Mouse (Mus musculus): ENCODE measurements around the gene Macrod2. TPM values are rescaled to one million over a fixed set of nuclear protein-coding genes. Genes with fewer than 3 reads are reported as not detected.

The Macrod2 gene
- total RNA-seq, 2 experiments from 2014 or later = 53.5 to 56.4 TPM

DNA sequence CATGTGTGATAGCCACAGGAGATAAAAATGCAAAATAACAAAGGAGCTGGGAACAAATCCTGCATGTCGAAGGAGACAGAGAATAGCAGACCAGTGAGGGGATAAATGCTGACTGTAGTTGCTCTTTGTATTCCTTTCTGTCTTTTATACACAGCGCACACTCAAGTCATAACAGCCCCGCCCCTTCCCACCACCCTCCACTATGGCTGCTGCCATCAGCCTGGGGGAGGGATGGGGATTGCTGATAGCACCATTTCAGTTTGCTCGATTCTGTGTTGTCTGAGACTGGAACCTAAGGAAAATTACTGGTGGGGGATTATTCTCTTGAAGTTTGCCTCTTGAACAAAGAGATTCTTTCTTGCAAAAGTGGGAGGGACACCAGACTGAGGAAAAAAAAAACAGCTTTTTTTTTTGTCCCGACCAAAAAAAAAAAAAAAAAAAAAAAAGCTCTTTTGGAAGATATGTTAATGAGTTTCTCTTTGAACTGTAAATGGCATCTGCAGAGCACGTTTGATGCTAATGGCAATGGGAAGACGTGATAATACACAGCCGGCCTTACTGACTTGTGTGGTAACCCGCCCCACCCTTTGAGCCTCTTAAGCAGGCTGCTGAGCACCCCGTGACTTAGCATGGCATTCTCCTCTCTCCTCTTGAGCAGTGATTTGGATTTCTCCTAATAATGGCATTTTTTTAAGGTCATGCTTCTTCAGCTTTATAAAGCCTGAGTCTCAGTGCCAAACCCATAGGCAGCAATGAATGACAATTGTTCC lies 1768.6 kb downstream of the Macrod2 start:
- Histone ChIP-seq H3K27ac (no peak overlapping the region), H3K4me3 (no peak overlapping the region)
- intact Hi-C loops (cut with DNase I) = loop anchor here (10.0 kb wide), 1 partner anchor 1499 kb away; no protein-coding TSS in a partner anchor
- TF ChIP-seq CTCF (IDR thresholded peaks at IDR 0.05) = no peak
- DNase-seq (ENCODE audit: extremely low spot score in 1 of 2, low spot score in 2 of 2) = no peak

DNA sequence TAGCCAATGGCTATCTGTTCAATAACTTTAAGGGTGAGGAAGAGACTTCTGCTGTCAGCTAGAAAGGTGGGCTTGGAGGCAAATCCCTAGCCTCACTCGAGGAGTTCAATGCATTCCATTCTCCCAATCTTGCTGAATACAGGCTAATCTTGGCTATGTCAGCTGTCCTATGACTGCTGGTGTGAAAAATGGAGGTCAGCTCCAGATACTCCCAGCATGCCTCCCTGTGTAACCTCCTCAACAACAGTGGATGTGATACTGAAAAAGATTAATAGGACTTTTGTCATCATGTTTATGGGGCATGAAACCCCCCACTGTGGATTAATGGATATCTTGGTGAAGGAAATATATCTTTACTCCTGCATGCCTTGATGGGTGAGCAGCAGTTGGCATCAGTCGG lies 1774.5 kb downstream of the Macrod2 start:
- no peak for TF ChIP-seq CTCF (IDR thresholded peaks at IDR 0.05)
- intact Hi-C loops (cut with DNase I) = loop anchor here (10.0 kb wide), 1 partner anchor 1505 kb away; no protein-coding TSS in a partner anchor
- DNase-seq (ENCODE audit: extremely low spot score in 1 of 2, low spot score in 2 of 2) = no peak
- Histone ChIP-seq H3K27ac (no peak overlapping the region), H3K4me3 (no peak overlapping the region)

DNA sequence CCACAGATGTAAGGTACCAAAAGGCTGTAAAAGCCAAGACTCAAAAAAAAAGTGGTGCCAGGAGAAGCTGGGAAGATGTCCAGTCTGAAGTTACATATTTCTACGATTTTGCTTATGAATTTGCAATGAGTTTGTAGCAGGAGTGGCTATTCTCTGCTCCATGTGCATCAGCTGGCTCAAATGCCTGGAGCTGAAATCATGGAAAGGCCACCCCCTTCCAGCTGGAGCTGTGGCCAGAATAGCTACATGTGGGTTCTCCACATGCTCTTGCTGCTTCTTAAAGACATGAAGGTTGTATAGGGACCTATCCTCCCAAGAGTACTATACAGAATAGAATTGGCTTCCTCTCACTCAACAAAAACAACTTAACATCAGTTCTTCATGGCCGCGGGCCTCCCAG lies 1777.6 kb downstream of the Macrod2 start:
- no peak for TF ChIP-seq CTCF (IDR thresholded peaks at IDR 0.05)
- peak in 1 of 2 experiments; percentile 45 for DNase-seq (ENCODE audit: extremely low spot score in 1 of 2, low spot score in 2 of 2)
- H3K4me3 ChIP-seq = no peak overlapping the region
- peak overlapping the region; percentile 24; the same call in 1 of the 2 replicates for H3K27ac ChIP-seq
- intact Hi-C loops (cut with DNase I) = no loop called here

DNA sequence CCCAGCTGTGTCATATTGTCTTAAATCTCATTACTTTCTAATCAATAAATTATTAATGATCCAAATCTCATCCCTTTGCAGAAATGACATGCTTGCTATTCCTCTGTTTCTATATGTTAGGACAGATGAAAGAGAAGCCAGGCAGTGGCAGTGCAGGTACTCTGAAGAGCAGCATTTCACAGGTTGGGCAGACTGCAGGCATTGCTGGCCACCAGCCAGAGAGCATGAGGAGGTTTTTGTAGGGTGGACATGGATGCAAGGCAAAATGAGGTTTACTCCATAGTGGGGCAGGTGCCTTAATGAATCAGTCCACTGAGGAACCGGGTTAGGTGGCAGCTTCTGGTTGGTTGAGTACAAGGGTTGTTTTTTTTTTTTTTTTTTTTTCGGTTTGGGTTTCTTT lies 1778.9 kb downstream of the Macrod2 start:
- intact Hi-C loops (cut with DNase I) = no loop called here
- no peak overlapping the region for H3K27ac ChIP-seq
- TF ChIP-seq CTCF (IDR thresholded peaks at IDR 0.05) = no peak

DNA sequence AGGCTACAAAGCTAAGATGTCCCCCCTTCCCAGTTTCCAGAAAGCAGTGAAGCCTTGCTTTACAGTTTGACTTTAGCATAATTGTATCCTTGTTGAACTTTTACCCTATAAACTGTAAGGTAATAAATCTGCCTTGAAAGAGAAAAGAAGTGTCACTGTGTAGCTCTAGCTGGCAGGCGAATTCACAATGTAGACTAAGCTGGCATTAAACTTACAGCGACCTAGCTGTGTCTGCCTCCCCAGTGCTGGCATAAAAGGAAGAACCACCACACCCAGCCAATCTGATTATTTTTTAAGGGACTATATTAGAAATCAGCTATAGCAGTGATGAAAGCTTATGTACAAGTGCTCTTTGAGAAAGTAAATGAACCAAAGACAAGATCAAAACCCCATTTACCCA lies 1791.8 kb downstream of the Macrod2 start:
- intact Hi-C loops (cut with DNase I) = no loop called here
- no peak for TF ChIP-seq CTCF (IDR thresholded peaks at IDR 0.05)
- H3K27ac ChIP-seq = no peak overlapping the region
- no peak for DNase-seq (ENCODE audit: extremely low spot score in 1 of 2, low spot score in 2 of 2)
- no peak overlapping the region for H3K4me3 ChIP-seq

More for the DNA sequence above, 1778.9 kb downstream of the Macrod2 start:
- no peak for DNase-seq (ENCODE audit: extremely low spot score in 1 of 2, low spot score in 2 of 2)
- H3K4me3 ChIP-seq = no peak overlapping the region

DNA sequence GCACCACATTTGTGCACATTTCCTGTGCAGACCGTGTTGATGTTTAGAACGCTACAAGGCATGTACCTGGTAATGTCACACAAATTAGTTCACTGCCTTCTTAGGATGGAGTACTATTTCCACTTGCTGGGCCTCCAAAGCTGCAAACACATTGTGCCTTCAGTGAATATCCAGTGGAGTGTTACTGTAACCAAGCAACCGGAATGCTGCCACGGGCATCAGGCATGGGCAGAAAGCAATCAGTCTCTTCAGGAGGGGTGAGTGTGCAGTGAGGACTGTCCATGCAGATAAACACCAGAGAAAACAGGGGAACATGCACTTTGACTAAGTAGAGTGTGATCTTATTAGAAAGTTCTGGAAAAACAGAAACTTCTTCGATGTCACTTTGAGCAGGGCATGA lies 1792.3 kb downstream of the Macrod2 start:
- TF ChIP-seq CTCF (IDR thresholded peaks at IDR 0.05) = no peak
- Histone ChIP-seq H3K4me3 (no peak overlapping the region), H3K27ac (no peak overlapping the region)
- DNase-seq (ENCODE audit: extremely low spot score in 1 of 2, low spot score in 2 of 2) = no peak
- intact Hi-C loops (cut with DNase I) = no loop called here

DNA sequence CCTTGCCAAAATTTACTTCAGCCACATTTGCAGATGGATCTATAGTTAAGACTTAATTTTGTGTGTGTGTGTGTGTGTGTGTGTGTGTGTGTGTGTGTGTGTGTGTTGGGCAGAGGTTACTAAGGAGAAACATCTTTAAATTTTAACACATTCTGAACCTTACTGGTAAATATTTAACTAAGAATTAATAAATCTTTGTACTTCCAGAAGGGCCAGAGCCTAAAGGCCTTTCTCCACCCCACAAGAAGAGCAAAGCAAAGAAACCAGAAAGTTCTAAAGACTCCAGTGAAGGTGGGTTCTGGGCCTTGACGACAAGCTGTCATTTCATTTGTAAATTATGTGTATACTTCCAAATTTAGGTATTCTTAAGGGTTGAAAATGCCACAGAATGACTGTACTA lies 1822.3 kb downstream of the Macrod2 start:
- DNase-seq (ENCODE audit: extremely low spot score in 1 of 2, low spot score in 2 of 2) = no peak

DNA sequence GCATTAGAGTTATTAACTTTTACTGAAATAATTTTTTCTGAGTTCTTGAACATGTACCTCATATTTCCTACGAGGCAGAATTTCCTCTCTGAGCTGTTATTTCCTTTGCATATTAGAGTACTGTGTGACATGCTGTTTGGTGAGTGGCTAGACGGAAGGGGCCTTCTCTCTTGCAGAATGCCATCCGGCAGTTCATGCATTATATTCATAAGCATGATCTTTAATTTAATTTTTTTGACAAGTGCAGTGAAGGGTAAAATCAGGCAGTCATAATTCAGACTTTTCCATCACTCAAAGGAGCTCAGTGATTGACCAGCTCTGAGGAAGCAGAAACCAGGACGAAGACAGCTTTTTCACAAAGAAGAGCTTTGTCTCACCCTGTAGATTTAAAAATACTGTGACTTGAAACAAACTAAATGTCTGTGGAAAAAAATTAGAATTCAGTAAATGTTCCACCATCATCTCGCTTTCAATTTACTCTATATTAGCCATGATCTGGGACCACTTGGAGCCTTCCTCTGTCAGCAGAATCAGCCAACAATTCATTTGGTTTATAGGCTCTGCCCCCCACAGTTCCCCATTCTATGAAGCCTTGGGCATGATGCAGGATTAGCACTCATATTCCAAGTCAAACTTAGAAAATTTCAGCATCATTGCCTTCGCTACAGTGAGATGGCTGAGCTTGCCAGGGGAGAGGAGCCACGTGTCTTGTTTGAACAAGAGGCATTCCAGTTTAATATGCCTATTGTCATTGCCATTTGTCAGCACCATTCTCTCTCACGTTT lies 1827.2 kb downstream of the Macrod2 start:
- intact Hi-C loops (cut with DNase I) = no loop called here
- no peak for TF ChIP-seq CTCF (IDR thresholded peaks at IDR 0.05)
- no peak overlapping the region for H3K27ac ChIP-seq
- no peak overlapping the region for H3K4me3 ChIP-seq
- DNase-seq (ENCODE audit: extremely low spot score in 1 of 2, low spot score in 2 of 2) = no peak

More for the DNA sequence above, 1822.3 kb downstream of the Macrod2 start:
- H3K4me3 ChIP-seq = no peak overlapping the region
- H3K27ac ChIP-seq = no peak overlapping the region
- intact Hi-C loops (cut with DNase I) = no loop called here
- no peak for TF ChIP-seq CTCF (IDR thresholded peaks at IDR 0.05)

DNA sequence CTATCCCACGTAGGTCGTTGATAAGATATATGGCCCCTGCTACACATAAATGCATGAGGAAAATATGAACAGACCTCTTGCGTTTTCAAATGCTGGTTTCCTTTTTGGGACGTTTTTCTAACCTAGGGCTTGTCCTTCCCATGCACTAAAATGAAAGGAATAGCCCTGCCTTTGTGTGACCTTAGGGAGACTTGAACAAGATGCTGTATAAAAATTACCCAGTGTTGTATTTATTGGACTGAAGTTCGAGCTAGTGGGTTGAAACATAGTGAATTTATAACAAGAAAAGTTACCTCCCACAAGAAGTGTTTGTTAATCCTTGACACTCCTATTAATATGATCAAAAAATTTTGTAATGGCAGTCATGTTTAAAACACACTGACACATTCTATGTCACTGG lies 1827.8 kb downstream of the Macrod2 start:
- TF ChIP-seq CTCF (IDR thresholded peaks at IDR 0.05) = no peak
- no peak overlapping the region for H3K27ac ChIP-seq
- no peak for DNase-seq (ENCODE audit: extremely low spot score in 1 of 2, low spot score in 2 of 2)
- intact Hi-C loops (cut with DNase I) = no loop called here
- H3K4me3 ChIP-seq = no peak overlapping the region

DNA sequence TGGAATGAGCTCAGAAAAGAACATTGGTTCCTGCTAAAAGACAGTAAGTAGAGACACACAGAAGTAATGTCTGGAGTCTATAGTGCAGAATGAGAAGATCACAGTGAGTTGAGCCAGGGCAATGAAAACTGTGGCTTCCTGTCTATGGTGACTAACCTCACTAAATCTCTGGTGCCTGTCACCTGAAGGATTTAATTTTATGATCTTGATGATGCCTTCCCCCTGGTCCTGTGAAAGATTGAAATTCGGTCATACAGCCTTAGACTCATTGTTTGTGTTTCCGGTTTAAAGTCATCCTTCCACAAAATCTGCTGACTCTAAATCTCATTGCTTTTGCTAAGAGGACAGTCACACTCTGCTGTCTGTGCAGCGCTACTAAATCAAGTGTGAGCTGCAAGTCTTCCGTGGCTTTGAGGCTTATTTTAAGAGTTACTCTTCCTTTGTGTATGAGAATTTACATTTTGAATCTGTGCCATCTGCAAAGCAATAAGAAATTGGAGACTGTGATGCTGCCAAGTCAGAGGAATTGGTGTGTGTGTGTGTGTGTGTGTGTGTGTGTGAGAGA lies 1836.0 kb downstream of the Macrod2 start:
- no peak for DNase-seq (ENCODE audit: extremely low spot score in 1 of 2, low spot score in 2 of 2)
- no peak overlapping the region for H3K4me3 ChIP-seq
- TF ChIP-seq CTCF (IDR thresholded peaks at IDR 0.05) = no peak
- H3K27ac ChIP-seq = no peak overlapping the region
- intact Hi-C loops (cut with DNase I) = no loop called here

DNA sequence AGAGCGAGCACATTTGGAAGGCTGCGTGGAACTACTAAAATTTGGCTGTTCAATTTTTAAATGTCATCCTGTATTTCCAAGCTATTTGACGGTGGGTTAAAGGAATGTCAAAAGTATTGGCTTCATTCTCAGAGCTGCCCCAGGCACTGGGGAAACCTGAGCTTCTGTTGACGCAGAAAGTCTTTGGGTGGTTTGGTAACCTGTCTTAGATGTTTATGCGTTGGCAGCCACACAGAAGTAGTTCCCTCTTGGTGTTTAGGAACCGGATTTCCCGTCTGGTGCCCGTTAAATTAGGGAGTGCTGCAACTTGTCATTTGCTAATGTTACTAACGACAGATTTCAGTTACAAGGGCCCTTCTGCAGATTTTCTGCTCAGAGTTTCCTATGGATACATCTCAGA lies 1837.7 kb downstream of the Macrod2 start:
- no peak for TF ChIP-seq CTCF (IDR thresholded peaks at IDR 0.05)
- intact Hi-C loops (cut with DNase I) = no loop called here
- Histone ChIP-seq H3K4me3 (no peak overlapping the region), H3K27ac (no peak overlapping the region)
- no peak for DNase-seq (ENCODE audit: extremely low spot score in 1 of 2, low spot score in 2 of 2)

DNA sequence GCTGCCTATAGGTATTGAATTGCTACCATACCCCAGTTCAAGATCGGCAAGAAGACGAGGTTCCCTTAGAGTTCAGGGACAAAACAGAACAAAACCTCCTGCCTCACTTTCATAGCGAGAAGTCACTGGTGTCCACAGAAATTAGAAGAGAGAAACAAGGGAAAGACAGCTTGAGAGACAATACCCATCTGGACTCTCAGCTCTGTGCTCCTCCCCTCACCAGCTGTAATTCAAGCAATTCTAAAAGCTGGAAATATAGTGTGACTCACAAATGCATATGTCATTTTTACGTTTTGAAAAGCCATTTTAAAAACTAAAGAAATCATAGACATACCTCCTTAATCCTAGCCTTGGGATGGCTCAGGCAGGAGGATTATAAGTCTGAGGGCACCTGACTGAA lies 1848.4 kb downstream of the Macrod2 start:
- H3K4me3 ChIP-seq = no peak overlapping the region
- no peak for DNase-seq (ENCODE audit: extremely low spot score in 1 of 2, low spot score in 2 of 2)
- no peak overlapping the region for H3K27ac ChIP-seq
- intact Hi-C loops (cut with DNase I) = no loop called here
- TF ChIP-seq CTCF (IDR thresholded peaks at IDR 0.05) = no peak

All from left cerebral cortex, adult 2 months (tissue).